Mouse (Mus musculus) heart, postnatal 25 days (tissue): ENCODE measurements at regions not wholly inside any gene's neighbourhood (a gene's known extent, or its start where the extent isn't known, plus 50 kb on each side); places are given as distances from the start of the nearest gene placed in this dataset.
"Not testable (repeated sequence)": the region's sequence is repeated elsewhere in the genome, so short reads cannot be mapped to it uniquely, and the experiment has no call there.

Experiments used
- DNase-seq: peaks from one replicate; pipeline ENCODE4 v3.0.0; 2022; ENCODE audit warnings: low spot score
- intact Hi-C: fragments of 180-260 bp; cut with DNase I; formaldehyde crosslinking; loops from one replicate; pipeline ENCODE4 v1.15.1; 2025

DNA sequence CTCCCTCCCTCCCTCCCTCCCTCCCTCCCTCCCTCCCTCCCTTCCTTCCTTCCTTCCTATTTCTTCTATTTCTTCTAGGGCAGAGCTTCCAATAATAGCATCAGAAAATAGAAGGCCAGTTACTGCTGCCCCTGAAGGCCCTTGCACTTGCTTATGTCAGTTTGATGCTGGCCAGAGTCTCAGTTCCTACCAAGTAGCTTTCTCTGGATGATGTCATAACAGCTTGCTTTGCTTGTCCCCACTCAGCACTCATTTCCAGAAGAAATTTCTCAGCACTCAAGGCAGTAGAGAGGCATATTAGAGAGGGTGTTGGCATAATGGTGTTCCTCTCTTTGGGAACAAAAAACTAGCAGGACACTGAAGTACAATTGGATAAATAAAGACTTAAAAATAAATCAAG is 811.6 kb upstream of the 4930444P10Rik start:
- intact Hi-C loops, result no loop called here
- no peak for DNase-seq

- DNase-seq, intact Hi-C loops: not testable (repeated sequence)
Observed at GRCm38 (mm10) chr1:16868383-16868782, 775.3 kb upstream of the 4930444P10Rik start.

DNA sequence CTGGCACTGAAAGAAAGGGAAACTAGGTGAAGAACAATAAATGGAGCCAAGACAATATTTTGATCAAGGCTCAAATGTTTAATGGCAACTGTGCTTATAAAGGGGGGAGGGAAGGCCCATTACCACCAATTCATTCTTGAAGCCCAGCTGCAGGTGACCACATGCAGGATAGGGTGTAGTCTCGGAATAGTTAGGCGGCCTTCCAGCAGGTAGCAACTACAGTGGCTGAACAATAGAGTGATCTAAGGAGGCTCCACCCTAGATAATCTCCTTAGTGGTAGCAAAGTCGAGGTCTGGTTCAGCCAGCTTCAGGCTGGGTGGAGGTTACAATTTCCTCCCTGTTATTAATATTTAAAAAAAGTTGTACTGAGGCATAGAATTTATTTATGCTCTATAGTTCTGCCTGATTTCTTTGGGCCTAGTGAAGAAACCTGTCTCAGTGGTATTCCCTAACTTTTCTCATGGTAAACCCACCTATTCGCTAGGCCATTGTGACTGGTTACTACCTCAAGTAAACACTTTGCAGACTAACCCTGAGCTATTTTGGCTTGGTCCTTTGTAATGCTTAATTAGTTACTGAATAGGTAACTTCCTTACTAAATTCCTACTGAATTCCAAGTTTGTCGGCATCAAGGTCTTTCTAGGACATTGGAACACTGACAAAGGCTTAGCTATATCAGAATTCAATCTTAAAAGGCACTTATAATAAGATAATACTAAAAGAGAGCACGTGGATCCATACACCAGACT is 774.1 kb upstream of the 4930444P10Rik start:
- intact Hi-C loops, DNase-seq: not testable (repeated sequence)

- intact Hi-C loops, result no loop called here
- no peak for DNase-seq
Observed at GRCm38 (mm10) chr1:16837111-16837510, 744.0 kb upstream of the 4930444P10Rik start.

DNA sequence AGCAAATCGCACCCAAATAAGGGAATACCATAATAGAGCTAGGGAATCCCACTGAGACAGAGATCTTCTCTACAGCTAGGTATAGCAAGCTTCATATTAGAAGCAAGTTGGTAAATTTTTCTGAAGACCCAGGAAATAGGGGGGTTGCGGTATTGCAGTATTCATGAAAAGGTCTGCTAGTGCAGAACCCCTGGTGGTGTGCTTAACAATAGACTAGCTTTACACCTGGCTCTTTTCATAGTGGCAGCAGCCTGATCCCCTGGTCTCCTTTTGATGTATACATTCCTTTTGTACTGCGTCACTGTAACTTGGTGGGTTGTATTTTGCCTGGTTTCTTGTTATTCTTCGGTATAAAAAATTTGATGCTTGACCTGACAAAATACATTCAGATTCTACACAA is 731.6 kb upstream of the 4930444P10Rik start:
- DNase-seq, intact Hi-C loops: not testable (repeated sequence)

DNA sequence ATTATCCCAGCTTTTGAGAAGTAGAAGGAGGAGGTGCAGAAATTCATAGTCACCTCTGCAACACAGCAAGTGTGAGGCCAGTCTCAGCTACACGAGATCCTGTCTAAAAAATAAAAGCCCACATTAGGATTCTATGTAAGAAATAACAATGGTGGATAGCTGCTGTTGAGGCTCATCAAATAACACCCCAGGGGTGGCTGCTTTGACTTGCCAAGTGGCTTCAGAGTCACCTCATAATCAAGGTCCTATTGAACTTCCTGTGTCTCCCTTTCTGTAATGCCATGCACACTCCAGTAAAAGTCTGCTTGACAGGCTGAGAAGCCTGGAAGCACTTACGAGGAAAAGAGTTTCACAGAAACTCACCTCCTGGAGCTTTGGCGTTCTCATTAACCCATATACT is 730.9 kb upstream of the 4930444P10Rik start:
- intact Hi-C loops, result no loop called here
- no peak for DNase-seq

DNA sequence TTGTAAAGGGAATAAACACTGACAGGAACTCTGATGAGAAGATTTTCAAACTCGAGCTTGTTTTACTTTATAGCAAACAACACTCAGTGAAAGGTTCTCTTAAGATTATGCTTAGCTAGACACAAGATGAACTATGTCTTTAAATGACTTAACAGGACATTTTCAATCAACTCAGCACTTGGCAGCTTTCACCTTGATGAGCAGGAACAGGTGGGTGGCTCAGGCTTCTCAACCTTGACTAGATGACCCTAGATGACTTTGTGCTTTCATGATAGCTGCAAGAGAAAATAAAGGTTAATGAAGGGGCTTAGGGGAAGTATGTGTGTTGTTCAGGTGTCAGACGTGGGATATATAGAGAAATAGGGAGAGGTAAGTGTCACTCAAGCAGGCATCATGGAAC is 728.1 kb upstream of the 4930444P10Rik start:
- DNase-seq, result no peak
- intact Hi-C loops, result no loop called here

- DNase-seq, result no peak
- intact Hi-C loops, result no loop called here
Observed at GRCm38 (mm10) chr1:16816572-16816971, 723.4 kb upstream of the 4930444P10Rik start.

GRCm38 (mm10) chr1:16815731-16816130 is 722.6 kb upstream of the 4930444P10Rik start:
- intact Hi-C loops, result no loop called here
- DNase-seq, result no peak

DNA sequence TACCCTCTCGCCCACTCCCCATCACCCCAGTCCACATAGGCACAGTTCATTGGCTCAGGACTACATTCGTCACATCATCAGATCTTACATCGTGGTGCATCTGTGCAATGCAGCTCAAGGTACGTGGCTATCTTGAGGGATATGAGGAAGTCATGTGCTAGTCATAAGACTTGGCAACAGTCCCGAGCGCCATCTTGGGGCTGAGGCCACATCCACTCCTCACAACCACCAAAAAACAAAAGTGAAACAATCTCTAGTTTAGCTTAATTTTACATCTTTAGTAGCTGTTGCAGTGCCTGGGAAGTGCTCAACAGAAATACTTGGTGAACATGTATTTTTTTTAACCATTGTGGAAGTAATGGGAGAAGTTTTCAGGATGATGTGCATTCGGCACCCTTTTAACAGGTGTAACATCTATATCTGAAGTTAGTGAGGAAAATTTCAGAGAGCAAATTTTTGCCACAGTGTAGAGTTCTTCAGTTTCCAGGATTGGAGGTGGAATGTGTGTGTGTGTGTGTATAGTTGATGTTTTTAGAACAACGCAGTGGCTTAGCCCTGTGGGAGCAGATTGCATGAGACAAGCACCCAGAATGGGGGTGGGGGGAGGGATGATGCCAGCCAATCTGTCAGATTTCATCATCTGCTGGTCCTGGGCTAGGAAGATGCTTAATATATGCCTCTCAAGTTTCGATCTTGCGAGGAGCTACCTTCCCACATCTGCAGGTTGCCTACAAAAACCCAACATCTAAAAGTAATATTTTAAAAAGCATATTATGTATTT is 716.4 kb upstream of the 4930444P10Rik start:
- DNase-seq, result no peak
- intact Hi-C loops, result no loop called here

GRCm38 (mm10) chr1:16798292-16798691 is 705.2 kb upstream of the 4930444P10Rik start:
- peak; percentile 16 for DNase-seq
- intact Hi-C loops, result no loop called here

DNA sequence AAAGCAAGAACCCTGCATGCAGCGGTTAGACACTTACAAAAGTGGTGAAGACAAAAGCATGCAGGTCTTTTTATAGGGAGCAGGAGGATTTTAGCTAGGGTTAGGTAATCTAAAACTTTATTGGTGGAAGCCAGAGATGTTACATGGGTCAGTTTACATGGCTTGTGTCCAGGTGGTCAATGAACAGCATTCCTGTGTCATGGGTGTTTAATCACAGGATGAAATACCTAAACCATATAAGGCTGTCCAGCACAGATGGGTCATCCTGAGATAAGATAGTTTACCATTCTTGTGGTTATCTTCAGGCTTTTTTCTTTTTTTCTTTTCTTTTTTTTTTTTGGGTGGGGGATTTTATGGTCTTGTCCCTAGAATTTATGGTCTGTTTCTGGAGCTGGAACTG is 703.3 kb upstream of the 4930444P10Rik start:
- intact Hi-C loops, result no loop called here

GRCm38 (mm10) chr1:16790733-16791309 is 697.7 kb upstream of the 4930444P10Rik start:
- no peak for DNase-seq
- intact Hi-C loops, result no loop called here

More for the DNA sequence above, 703.3 kb upstream of the 4930444P10Rik start:
- no peak for DNase-seq

GRCm38 (mm10) chr1:16779791-16780190 is 686.7 kb upstream of the 4930444P10Rik start:
- intact Hi-C loops, result no loop called here
- no peak for DNase-seq

- intact Hi-C loops, result no loop called here
- DNase-seq, result no peak
Observed at GRCm38 (mm10) chr1:16760951-16761350, 667.8 kb upstream of the 4930444P10Rik start.
